Mouse (Mus musculus) G1E-ER4 (cell line): ENCODE results near the gene Foxj2. TPM values are rescaled to one million over a fixed set of nuclear protein-coding genes. Genes with fewer than 3 reads are reported as not detected.

ENCODE experiments used
- GATA1 ChIP-seq: IDR thresholded peaks from one replicate; pipeline ENCODE4 v1.8.0; 2012; ENCODE audit warnings: low read length, inconsistent platforms
- polyA plus RNA-seq: library from polyadenylated mRNA; stranded (reverse); fragments of >175 nt; gene quantifications from 2 replicates; pipeline ENCODE4 v1.2.3, GENCODE M21; 2012

Gene Foxj2
- polyA plus RNA-seq, 1 experiment = 18.7 TPM

GRCm38 (mm10) chr6:122837539-122837938, 17.8 kb downstream of the Foxj2 start:
- TF ChIP-seq GATA1 = no peak

DNA sequence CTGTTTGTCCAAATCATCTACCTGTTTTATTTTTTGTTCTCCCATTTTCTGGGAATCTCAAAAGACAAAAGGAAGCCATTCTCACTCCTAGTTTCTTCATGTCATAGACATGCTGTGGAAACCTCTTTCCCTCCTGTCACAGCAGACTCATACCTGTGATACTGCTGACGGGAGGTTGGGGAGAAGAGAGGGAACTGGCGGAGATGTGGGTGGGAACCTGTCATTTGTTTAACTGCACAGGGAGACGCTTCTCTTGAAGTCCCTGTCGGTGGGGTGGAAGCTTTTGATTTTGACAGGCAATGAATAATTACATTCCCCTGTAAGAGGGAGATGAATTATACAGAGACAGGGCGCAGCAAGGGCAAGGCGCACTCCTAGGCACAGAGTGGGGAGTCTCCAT, 24.0 kb downstream of the Foxj2 start:
- no peak for TF ChIP-seq GATA1

- TF ChIP-seq GATA1 = no peak
Measured at GRCm38 (mm10) chr6:122852696-122853095, 33.0 kb downstream of the Foxj2 start.

- TF ChIP-seq GATA1 = no peak
Measured at GRCm38 (mm10) chr6:122854552-122854951, 34.8 kb downstream of the Foxj2 start.

DNA sequence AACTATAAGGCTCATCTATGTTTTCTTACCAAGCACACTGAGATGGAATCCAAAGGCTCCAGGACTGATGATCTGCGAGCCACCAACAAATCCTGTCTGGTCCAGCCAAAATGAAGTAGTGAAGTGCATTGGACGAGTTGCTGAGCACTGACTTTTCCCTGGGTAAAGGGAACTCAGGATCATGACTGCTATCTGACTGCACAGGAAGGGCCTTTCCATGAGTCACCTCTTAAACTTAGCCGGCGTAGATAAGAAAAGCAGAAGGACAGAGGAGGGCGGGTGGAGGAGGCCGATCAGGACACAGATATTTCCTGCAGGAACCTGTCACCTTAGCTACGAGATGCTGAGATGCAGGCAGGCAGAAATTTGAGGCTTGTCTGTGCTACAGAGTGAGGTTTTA, 36.2 kb downstream of the Foxj2 start, which contains the start of gene C3ar1:
TSS of gene C3ar1 (minus strand) at position 207 of the 400 bp plus-strand sequence.
- TF ChIP-seq GATA1 = peak; percentile 84

GRCm38 (mm10) chr6:122862434-122862833, 42.7 kb downstream of the Foxj2 start:
- no peak for TF ChIP-seq GATA1

DNA sequence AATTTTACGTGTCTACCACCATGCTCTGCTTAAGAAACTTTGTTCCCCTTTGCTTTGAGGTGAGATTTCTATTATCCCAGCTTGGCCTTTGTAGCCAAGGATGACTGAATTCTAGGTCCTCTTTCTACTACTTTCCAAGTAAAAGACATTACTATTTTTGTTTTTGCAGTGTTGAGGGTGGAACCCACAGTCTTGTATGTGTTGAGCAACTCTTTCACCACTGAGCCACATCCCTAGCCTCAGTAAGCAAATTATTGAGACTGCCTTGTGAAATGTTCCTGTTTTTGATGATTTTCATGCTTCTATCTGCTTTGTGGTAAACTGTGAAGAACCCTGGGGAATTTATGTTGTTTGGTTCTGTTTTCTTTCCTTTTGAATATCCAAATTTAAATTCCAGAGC, 43.2 kb downstream of the Foxj2 start:
- no peak for TF ChIP-seq GATA1

DNA sequence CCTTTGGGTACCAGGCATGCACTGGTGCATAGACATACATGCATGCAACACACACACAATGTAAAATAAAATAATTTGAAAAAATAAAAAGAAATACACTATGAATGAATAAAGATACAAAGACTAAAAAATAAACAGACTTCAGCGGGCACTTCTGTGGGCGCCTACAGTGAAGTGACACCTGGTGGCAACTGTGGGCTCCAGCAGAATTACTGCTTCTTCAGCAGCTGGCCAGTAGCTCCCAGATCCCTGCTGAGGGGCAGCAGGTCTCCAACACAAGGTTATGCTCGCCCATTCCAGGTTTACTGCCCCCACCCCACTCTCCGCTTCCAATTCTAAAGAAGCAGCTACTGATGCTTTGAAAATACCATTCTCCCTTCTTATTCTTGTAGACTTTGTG, 48.2 kb downstream of the Foxj2 start:
- TF ChIP-seq GATA1 = no peak

DNA sequence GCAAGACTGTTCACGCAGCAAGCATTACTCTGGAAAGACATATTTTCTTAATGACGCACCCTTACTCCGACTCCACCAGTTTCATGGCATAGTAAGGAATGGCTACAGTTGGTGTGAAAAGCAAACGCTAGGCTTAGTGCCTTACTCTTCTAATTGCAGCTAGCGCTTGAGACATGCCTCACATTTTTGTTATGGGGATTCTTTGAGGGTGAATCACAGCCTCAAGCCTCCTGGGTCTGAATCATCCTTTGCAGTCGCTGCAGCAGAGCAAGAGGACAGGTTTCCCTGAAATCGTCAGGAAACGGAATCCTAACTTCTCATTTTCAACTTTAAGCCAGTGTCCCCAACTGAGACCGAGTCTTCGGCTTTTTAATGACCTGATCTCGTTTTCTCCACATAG, 50.1 kb downstream of the Foxj2 start:
- TF ChIP-seq GATA1 = no peak

DNA sequence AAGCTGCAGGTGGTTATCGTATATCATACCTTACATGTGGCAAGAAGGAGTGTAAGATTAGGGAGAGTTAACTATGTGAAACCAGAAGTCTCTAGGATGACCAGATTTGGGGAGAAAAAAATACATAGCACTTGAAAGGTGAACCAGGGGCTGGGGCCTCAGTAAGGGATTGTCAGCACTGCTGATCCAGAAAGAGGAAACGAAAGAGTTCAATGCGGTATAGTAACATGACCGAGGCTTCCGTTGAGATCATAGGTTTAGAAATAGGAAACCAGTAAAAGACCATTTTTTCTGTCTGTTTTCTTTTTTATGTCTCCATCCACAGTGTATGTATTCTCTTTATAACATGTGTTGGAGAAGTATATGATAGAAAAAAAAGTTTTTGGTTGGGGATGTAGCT, 53.1 kb downstream of the Foxj2 start:
- TF ChIP-seq GATA1 = no peak

DNA sequence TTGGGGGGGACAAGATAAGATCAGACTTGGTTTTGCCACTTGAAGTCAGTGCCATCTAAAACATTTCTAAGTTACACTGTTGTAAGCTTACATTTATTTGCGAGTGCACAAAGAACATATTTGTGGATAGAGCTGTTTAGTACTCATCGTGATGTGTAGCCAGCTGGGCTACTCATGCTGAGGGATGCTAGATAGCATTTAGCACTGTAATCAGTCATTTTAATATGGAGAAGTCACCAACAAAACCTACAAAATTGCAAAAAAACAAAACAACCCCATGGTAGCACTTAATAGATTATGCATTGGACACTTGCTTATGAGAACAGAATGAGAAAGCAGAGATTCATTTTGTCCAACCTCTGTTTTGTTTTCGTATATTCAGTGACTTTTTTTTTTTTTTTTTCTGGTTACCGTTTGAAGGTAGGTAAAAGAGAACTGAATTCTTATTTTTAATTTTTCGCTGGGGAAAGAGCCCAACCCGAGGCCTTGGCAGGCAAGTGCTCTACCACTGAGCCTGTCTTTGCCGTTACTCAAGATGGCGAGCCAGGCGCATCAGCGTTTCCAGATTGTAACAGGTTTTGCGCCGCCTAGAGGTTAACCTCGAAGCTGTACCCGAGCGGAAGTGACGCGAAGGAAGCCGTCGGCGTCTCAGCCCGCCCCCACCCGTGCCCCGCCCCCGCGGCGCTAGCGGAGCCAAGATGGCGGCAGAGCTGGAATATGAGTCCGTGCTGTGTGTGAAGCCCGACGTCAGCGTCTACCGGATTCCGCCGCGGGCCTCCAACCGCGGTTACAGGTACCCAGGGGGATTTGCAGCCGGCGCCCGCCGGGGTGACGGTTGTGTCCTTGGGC, 54.4 kb downstream of the Foxj2 start, which contains the start of gene Necap1:
TSS of gene Necap1 (plus strand) at position 604 of the 849 bp plus-strand sequence.
- no peak for TF ChIP-seq GATA1

GRCm38 (mm10) chr6:122874720-122875389, 55.1 kb downstream of the Foxj2 start:
- no peak for TF ChIP-seq GATA1

GRCm38 (mm10) chr6:122879141-122879735, 59.5 kb downstream of the Foxj2 start:
- TF ChIP-seq GATA1 = no peak

GRCm38 (mm10) chr6:122879781-122880505, 60.2 kb downstream of the Foxj2 start:
- TF ChIP-seq GATA1 = no peak

DNA sequence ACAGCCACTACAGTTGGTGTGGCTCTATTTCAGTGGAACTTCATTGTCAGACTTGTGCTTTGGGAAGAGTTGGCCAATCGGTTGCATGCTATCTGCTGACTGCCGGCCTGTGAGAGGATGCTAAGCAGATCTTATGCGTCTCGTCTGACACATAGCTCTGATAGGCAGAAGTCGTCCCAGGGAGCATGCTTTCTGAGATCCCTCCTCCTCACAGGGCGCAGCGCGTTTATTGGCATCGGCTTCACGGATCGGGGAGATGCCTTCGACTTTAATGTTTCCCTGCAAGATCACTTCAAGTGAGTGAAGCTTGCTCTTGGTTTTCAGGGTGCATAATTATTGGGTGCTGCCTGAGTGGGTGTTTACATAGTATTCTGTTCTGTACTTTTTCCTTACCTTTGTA, 61.6 kb downstream of the Foxj2 start:
- no peak for TF ChIP-seq GATA1

- no peak for TF ChIP-seq GATA1
Measured at GRCm38 (mm10) chr6:122883603-122884002, 63.9 kb downstream of the Foxj2 start.
